Mouse (Mus musculus): ENCODE data around the gene Tmbim6.

The Tmbim6 gene

DNA sequence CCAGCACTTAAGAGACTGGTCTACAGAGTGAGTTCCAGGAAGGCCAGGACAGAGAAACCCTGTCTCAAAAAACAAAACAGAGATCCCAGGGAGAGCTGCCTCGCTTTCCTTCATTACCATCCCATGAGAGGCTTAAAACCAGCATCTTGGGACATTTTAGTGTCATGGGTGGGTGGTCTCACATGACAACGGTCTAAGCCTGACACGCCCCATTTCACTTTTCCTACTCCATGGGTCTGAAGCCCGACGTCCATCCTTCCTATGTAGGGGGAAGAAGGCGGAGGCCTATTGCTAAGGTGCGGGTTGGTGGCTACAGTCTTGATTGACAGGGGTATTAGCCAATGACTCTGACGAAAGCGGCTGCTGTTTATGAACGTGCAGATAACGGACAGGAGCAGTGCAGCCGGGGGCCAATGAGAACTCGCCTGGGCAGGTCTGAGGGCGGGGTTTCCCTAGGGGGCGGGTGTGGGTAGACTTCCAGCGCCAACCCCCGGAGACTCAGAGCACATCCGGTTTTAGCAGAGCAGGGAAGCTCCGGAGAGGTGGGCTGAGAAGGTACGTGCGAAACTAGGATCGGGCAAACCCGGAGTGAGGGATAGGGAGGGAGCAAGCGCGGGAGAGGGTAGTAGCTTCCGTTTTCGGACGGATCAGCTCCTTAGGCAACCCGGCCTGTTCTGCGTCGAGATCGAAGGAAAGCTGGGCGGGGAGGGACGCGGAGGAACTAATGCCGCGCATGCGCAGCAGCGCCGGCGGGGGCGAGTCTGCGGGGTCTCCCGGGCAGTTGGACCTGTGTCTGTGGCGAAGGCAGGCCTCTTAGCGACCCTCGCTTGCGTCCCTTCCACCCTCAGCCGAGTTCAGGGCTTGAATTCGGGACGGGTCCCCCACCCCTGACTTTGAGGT, at the start of gene Tmbim6:
Tmbim6 (plus strand) TSS at position 397 of the 900 bp plus-strand sequence.
- DNase-seq (ENCODE audit: low spot score in 2 of 2): peak; percentile 99

DNA sequence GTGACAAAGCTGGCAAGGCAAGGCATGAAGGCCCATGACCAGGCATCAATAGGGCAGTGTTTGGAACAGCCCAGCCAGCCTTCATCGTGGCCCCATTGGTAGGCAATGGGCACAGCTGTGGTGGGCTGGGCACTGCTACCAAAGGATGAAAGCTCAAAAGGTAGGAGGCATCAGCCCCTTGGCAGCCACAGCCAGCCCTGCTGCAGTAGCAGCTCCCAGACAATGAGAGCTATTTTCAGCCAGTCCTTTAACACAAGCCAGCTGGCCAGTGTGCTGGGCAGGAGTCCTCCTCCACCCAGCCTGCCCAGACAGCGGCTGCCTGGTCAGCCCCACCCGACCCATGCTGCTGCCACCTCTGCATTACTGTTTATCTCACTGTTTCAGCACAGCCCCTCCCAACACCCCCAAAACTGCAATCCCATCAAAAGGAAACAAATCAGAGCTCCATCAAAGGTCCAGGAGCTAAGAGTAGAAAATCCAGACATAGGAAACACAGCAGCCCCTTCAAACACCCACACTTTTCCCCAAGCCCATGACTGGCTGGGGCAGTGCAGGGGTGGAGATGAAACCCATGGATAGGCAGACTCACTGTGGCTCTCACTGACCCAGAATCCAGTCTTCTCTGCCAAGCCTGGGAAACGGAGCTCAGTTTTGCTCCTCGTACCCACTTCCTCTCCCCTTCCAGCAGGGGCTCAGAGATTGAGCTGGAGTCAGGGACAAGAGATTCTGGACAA, 49.1 kb upstream of the Tmbim6 start:
- DNase-seq (ENCODE audit: low spot score in 2 of 2): no peak

DNA sequence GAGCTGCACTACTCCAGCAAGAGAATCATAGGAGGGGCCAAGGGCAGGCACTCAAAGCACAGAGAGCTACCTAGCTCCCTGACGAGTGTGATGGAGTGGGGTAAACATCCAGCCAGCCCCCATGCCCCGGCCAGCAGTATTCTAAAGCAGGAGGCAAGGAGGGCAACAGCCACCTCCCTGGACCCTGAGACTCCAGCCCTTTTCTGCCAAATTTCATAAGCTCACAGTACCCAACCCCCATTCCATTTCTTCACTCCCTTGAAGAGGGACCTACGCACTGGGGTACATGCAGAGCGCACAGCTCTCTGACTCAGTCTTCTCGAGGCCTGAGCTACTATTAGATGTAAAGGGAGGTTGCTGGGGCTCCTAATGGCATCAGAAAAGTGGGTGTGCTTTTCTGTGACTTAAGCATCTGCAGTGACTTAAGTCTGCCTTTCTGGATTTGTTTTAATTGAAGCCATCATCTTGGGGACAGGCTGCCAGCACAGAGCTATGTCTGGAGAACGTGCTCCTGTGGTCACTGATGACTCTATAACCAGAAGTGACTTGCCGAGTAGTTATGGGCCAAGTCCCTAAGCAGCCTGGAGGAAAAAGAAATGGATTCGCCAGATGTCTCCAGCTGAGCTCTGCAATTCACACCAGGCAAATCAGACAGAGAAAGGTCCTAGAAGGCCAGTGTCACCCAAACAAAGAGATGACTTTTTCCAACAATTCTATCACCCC, 48.4 kb upstream of the Tmbim6 start:
- no peak for DNase-seq (ENCODE audit: low spot score in 2 of 2)

DNA sequence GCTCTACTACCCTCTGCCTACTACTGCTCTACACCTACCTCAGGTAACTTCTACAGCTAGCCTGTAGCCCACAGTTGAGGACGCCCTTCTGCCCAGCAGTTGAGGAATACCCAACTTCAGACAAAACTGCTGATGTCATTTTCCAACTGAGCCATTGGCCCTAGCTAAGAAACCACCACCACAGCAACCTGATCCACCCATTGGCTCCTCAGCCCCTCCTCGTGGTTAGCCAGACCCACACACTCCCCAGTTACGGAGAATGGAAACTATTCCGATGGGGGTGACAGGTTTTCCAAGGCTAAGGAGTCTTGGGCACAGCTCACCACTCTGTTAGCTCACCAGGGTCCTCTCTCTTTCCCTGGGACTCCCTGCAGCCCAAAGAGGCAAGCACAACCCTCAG, 47.7 kb upstream of the Tmbim6 start:
- no peak for DNase-seq (ENCODE audit: low spot score in 2 of 2)

DNA sequence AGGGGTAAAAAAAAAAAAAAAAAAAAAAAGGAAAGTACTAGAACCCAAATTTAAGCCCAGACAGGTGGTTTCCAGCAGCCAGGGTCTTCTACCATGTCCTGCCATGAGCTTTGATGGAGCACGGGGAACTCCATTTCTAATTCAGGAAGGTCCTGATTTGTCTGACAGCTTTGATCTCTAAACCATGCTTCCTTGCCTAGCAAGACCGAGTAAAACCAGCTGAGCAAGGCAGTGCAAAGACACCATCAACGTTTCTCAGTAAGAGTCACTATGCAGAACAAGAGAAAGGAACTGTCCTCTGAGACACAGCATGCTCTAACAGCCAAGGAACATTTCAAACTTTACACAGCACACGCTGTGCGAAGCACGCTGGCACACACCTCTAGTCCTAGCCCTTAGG, 41.1 kb upstream of the Tmbim6 start:
- no peak for DNase-seq (ENCODE audit: low spot score in 2 of 2)

DNA sequence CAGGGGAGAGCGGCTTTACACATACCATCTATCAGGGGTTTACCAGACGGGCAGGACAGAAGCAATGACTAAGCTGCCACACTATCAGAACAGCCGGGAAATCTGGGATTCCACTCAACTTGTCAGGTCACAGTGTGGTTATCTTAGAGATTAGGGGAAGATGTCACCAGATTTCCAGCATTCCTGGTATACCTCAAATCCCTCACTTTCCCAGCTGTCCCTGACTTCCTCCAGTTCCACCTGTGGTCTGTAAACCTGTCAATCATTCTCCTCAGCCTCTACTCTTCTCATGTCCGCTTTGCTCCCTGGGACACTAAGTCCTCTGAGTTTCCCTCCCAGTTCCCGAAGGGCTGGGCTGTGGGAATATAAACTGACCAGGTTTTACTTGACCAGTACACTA, 40.4 kb upstream of the Tmbim6 start:
- DNase-seq (ENCODE audit: low spot score in 2 of 2): no peak

DNA sequence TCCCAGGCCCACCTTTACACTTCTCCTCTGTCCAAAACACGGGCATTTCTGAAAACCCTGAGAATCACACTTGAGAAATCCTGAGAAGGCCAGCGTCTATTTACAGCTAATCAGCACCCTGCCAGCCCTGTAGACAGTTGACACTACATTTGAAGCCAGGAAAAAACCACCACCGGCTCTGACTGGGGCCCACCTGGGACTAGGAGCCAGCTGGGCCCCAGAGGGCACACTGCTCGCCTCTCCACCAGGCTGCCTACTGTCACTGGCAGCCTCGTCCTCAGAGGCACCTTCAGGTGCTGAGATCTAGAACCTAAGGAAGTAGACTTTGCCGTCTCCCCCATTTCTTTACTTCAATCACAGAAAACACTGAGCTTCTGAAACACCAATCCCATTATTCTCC, 37.0 kb upstream of the Tmbim6 start:
- DNase-seq (ENCODE audit: low spot score in 2 of 2): no peak

DNA sequence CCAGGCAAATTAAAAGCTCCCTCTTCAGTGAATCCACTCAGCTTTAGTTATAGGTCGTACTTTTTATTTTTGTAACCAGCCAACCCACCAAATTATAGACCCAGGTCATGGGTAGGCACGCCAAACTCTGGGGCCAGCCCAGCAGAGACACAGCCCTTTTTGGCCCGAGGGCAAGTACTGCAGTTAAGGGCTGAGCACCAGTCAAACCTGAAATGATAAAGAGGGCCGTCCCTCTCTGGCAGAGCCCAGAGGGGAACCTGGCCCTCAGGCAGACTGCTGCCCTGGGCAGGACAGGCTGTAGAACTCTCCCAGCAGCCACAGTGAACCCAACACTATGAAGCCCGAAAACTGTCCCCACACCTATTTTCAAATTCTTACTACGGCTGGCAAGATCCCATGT, 36.2 kb upstream of the Tmbim6 start:
- no peak for DNase-seq (ENCODE audit: low spot score in 2 of 2)

DNA sequence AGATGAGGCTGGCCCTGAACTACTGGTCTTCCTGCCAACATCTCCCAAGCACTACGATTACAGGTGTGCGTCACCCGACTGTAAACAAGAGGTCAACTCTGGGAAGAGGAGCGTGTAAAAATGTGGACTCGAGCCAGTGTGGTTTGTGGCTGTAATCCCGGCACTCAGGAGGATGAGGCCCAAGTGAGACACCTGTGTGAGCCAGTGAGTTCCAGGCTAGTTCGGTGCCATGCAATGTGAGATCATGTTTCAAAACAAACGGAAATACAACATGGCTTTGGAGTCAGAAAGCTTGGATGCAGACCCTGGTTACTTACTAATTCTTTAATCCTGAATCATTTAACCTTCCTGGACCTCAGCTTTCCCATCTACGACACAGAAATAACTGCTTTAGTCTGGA, 33.7 kb upstream of the Tmbim6 start:
- no peak for DNase-seq (ENCODE audit: low spot score in 2 of 2)

DNA sequence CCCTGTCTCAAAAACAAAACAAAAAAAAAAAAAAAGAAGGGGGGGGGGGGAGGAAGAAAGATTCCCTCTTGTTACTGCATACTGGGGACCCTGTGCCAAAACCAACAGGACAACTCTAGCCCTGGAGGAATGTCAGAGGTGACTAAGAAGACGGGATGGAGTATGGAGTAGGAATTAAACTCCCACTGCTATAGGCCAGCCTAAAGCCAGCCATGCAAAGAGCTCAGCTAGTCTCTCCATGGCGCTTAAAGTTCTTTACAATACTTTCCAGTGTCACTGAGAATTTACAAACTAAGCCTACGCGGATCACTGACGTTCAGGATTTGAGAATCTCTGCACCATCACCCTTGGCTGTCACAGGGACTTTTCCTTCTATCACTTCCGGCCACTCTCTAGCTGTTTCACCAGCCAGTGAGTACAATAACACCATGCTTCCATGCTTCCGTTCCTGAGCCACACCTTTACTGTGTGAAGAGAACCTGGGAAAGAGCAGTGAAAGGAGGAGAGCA, 28.6 kb upstream of the Tmbim6 start:
- no peak for DNase-seq (ENCODE audit: low spot score in 2 of 2)

DNA sequence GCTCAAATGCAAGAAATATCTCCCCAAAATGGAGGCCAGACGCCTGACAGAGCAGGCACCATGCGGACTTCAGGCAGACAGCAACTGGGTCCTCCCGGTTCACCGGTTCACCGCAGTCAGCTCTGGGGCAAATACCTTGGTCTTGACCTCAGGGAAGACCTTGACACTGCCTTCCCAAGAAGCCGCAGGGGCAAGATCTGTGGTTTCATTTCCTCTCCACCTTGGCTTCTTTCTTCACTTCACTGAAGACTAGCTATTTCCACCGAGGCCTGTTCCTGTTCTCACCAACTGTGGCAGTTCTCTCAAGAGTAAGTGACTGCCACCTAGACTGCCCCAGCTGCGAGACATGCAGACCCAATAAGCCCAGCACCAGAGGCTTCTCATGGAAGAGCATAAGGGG, 27.8 kb upstream of the Tmbim6 start:
- peak; percentile 55 to 73 for DNase-seq (ENCODE audit: low spot score in 2 of 2)

DNA sequence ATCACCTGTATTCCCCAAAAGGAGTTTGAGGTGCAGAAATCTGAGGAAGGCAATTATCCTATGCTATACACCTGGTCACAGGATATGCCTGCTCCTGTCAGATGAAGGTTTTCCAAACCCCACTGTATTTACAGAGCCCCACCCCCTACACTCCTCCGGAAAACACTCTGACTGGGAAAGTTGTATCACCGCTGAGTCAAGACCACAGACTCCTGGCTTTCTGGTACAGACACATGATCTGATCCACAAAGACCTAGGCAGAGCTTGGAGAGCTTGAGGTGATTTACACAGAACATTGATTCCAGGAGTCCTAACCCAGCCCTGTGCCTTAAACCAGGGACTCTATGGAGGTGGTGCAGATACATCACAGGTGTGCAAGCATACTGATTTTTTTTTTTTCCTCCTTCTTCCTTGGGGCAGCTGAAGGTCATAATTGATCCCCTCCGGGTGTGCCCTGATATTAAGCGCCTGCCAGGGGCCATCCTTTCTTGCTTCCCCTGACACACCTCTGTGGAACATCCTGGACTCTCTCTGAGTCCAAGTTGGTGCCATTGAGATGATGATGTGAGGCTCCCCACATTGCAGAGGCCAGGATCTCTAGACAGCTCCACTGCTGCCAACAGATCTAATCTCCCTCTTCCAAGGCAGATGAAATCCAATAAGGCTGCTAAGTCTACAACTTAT, 24.0 kb upstream of the Tmbim6 start:
- DNase-seq (ENCODE audit: low spot score in 2 of 2): no peak

DNA sequence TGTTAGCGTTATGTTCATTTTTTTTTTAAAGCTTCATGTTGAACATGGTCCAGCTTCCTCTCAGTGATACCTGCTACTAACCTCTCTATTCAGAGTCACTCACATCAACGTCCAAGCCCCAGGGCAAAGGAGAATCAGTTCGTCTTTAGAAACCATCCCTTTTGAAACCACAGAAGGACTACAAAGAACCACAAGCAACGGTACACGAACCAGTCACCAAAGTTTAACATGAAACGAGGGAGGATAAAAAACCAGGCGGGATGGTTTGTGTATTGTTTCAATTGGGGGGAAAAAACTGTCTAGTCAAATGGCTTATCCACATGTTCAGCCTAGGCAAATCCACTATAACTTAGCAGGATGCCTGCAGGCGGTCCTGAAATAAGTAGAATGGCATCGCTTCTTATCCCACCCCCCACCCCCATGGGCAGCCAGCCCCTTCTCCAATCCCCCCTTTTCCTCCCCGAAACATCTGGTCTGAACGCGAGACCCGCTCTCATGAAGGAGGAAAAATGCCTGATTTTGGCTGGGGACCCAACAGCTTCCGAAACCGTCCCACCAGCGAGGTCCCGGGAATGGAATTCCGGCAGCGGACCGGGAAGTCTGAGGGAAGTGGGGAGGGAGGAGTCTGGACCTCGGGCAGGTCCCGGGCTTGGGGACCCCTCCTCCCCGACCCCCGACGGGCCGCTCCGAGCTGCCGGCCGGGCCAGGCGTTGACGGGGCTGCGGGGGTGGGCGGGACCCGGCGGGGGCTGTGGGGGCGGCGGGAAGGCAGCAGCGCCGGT, 23.1 kb upstream of the Tmbim6 start:
- DNase-seq (ENCODE audit: low spot score in 2 of 2): no peak

DNA sequence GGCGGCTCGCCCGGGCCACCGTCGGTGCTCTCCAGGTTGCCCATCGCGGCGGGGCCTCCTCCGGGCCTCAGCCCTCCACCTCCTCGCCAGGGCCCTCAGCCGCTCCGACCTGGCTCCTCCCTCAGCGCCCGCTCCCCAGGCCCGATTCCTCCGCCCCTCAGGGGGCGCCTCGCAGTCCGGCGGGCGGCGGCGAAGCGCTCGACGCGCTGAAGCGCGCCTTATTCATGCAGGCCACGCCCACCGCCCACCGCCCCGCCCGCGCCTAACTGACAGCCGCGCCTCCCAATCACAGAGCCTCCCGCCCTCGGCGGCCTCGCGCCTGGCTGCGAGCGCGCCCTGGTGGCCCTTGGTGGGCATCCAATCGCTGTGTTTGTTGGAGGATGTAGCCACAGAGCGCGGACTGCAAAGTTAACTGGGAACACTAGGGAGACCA, 22.4 kb upstream of the Tmbim6 start, which contains the start of gene Fmnl3:
Fmnl3 (minus strand) TSS at position 224 of the 433 bp plus-strand sequence.
- DNase-seq (ENCODE audit: low spot score in 2 of 2): peak; percentile 97 to 98

DNA sequence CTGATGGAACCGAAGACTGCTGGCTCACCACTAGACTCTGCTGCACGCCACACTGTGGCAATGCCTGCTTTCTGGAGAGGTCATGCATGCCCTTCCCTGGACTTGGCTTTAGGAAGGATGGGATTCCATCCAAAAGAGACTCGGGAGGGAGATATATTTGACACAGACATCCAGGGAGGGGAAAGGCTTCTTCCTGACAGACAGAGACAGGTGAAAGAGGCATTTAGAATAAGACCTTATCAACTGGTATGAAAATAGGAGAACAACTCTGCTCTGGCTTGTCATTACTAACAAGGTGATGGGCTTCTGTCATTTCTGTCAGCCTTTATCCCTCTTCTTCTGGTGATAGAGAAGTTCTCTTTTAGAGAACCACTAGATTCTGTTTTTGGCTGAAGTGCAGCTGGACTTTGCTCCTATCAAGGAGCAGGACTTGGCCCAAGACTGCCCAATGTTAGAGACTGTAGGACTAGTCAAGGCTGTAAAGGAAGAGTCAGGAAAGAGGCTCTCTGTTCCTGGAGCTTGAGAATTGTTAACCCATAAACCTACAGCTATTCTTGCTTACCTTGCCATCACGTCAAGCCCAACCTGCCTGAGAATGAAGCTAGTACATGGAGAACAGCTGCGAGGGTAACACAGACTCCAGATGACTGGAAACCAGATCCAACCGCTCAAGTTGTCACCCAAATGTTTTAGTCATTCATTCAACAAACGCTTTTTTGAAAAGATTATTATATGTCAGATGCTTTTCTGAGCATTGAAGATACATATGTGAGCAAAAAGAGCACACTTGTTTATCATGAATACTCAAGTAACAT, 20.9 kb upstream of the Tmbim6 start:
- no peak for DNase-seq (ENCODE audit: low spot score in 2 of 2)

DNA sequence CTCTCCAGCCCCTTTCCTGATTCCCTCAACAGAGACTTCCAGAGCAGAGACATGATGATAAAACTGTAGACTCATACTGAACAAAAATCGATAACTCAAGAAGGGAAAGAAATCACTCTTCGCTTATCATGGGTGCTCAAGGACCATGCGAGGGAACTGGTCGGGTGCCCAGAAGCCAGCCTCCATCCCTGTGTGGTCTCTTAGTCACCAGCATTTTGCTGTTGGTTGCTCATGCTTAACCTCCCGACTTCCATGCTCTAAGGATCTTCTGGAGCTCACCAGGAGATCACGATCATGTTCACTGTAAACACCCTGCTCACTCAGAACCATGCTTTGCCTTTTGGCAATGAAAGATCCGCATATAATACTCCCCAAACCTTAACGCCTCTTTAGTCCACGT, 19.9 kb upstream of the Tmbim6 start:
- no peak for DNase-seq (ENCODE audit: low spot score in 2 of 2)

DNA sequence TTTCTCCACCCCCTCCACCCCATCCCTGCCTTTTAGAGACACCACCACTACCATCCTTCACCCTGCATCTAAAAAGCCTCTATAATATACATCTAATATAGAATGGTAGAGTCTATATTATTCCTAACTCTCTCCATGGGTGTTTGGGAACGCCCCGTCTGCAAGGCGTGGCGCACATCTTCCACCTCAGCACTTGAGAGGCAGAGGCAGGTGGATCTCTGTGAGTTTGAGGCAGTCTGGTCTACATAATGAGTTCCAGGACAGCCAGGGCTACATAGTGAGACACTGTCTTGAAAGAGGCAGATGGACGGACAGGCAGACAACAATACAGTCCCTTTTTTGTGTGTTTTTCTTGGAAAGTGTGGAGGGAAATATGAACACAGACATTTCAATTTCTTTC, 17.6 kb upstream of the Tmbim6 start:
- no peak for DNase-seq (ENCODE audit: low spot score in 2 of 2)

DNA sequence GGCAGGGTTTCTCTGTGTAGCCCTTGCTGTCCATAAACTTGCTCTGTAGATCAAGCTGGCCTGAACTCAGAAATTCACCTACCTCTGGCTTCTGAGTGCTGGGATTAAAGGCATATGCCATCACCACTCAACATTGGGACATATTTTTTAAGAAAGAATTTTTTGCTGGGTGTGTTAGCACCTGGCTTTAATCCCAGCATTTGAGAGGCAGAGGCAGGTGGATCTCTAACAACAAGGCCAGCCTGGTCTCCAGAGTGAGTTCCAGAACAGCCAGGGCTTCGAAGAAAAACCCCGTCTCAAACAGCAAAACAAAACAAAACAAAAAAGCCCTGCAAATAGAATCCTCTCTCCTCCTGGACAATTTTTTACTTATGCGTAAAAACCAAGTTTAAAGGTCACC, 17.1 kb upstream of the Tmbim6 start:
- no peak for DNase-seq (ENCODE audit: low spot score in 2 of 2)

DNA sequence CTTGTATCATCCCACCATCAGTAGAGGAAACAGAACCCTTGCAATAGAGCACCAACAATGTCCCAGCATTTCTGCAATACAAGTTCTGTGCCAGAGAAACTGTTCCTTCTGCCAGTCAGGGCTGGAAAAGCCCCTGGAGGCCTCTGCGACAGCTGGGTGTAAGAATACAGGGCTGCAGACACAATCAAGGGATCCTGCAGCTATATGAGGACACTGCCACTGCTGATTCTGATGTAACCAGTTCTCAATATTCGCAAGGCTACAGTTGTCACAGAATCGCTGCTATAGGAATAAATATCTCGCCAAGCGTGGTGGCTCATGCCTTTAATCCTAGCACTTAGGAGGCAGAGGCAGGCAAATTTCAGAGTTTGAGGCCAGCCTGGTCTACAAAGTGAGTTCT, 16.4 kb upstream of the Tmbim6 start:
- DNase-seq (ENCODE audit: low spot score in 2 of 2): no peak

DNA sequence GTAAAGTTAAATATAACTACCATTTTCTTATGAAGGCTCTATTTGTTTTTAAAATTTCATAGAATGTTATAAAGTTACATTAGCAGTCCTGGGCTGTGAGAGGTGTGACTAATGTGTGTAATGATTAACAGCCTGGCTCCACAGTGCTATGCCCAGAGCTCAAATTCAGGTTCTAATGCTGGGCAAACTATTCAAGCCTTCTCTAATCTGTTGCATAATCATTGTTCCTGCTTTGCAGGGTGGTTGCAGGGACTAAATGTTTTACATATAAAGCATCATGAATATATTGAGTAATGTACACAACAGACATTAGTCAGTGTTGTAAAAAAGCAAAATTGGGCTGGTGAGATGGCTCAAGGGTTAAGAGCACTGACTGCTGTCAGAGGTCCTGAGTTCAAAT, 9.8 kb upstream of the Tmbim6 start:
- DNase-seq (ENCODE audit: low spot score in 2 of 2): no peak

All from natural killer cell, adult 2 months (primary cell).